Mouse (Mus musculus) CH12.LX (cell line): ENCODE measurements at regions not wholly inside any gene's neighbourhood (a gene's known extent, or its start where the extent isn't known, plus 50 kb on each side); places are given as distances from the start of the nearest gene placed in this dataset.

Experiments used
- DNase-seq: peaks from one replicate; pipeline ENCODE4 v3.0.0-alpha.2; 2013; ENCODE audit errors: extremely low read depth
- H3K27ac ChIP-seq: 2 replicates; pipeline ENCODE4 v1.5.1; 2012; ENCODE audit warnings: low read depth, mild to moderate bottlenecking, control low read depth, moderate library complexity; ENCODE audit not compliant: insufficient read depth
- H3K27me3 ChIP-seq: replicated peaks from 2 replicates; pipeline ENCODE3; 2012; ENCODE audit warnings: inconsistent platforms
- H3K36me3 ChIP-seq, 2 experiments: replicated peaks in 1 of 2; 2 replicates each; pipeline versions ENCODE3 to v1.6.1; 2012; ENCODE audit warnings: inconsistent platforms in 1 of 2, low read length in 1 of 2, mild to moderate bottlenecking in 1 of 2, mixed read lengths in 1 of 2, moderate library complexity in 1 of 2; ENCODE audit not compliant: control insufficient read depth in 1 of 2, insufficient read depth in 1 of 2
- H3K4me1 ChIP-seq, 2 experiments: 2 replicates each; pipeline ENCODE4 v1.6.1; 2012; ENCODE audit warnings: inconsistent platforms in 1 of 2, moderate library complexity in 1 of 2; ENCODE audit not compliant: insufficient read depth in 2 of 2, control insufficient read depth in 1 of 2
- H3K4me2 ChIP-seq: 2 replicates; pipeline ENCODE4 v1.6.1; 2012; ENCODE audit warnings: low read depth, mild to moderate bottlenecking, control low read depth; ENCODE audit not compliant: poor library complexity, insufficient read depth, severe bottlenecking
- H3K4me3 ChIP-seq, 3 experiments: fragments of 150-350 bp in 1 of 3; sonication (generic) in 1 of 3; replicated peaks in 1 of 3; 2 replicates each; pipeline versions ENCODE3 to v1.5.1; 2011 to 2012; ENCODE audit warnings: low read depth in 2 of 3, low read length in 2 of 3, mild to moderate bottlenecking in 2 of 3, moderate library complexity in 2 of 3, control low read depth in 1 of 3, improper control_type of control experiment in 1 of 3, inconsistent platforms in 1 of 3, mixed read lengths in 1 of 3; ENCODE audit not compliant: poor library complexity in 1 of 3
- H3K79me2 ChIP-seq: replicated peaks from 2 replicates; pipeline ENCODE4 v1.6.1; 2012; ENCODE audit warnings: mild to moderate bottlenecking, moderate library complexity; ENCODE audit not compliant: control insufficient read depth, poor library complexity, insufficient read depth, severe bottlenecking; ENCODE audit errors: extremely low read depth
- H3K9ac ChIP-seq: 2 replicates; pipeline ENCODE4 v1.6.1; 2012; ENCODE audit warnings: low read depth, mild to moderate bottlenecking, control low read depth, moderate library complexity; ENCODE audit not compliant: insufficient read depth
- H3K9me3 ChIP-seq: replicated peaks from 2 replicates; pipeline ENCODE3; 2012; ENCODE audit warnings: low read length, inconsistent platforms, mixed read lengths
- BHLHE40 ChIP-seq: IDR thresholded peaks from 2 replicates; pipeline ENCODE4 v1.6.1; 2011; ENCODE audit warnings: mild to moderate bottlenecking, low read depth, low read length, improper control_type of control experiment
- CHD1 ChIP-seq: IDR thresholded peaks from 2 replicates; pipeline ENCODE4 v1.6.1; 2012; ENCODE audit warnings: low read depth, low read length, improper control_type of control experiment, inconsistent platforms
- CHD2 ChIP-seq: IDR thresholded peaks from 2 replicates; pipeline ENCODE4 v1.6.1; 2011; ENCODE audit warnings: low read length, improper control_type of control experiment
- EP300 ChIP-seq: IDR thresholded peaks from 2 replicates; pipeline ENCODE4 v1.6.1; 2011; ENCODE audit warnings: low read length, improper control_type of control experiment
- HCFC1 ChIP-seq: IDR thresholded peaks from 2 replicates; pipeline ENCODE4 v1.6.1; 2012; ENCODE audit warnings: low read depth, mild to moderate bottlenecking, inconsistent platforms, low read length, improper control_type of control experiment
- JUND ChIP-seq: conservative IDR thresholded peaks from 2 replicates; pipeline ENCODE4 v1.6.1; 2011; ENCODE audit warnings: low read depth, low read length, improper control_type of control experiment
- KAT2A ChIP-seq: IDR thresholded peaks from 2 replicates; pipeline ENCODE4 v1.6.1; 2012; ENCODE audit warnings: low read length, improper control_type of control experiment, inconsistent platforms; ENCODE audit not compliant: insufficient replicate concordance
- MAZ ChIP-seq: IDR thresholded peaks from 2 replicates; pipeline ENCODE4 v1.6.1; 2012; ENCODE audit warnings: low read depth, mild to moderate bottlenecking, inconsistent platforms, low read length, improper control_type of control experiment, moderate library complexity
- NELFE ChIP-seq: IDR thresholded peaks from 2 replicates; pipeline ENCODE4 v1.6.1; 2011; ENCODE audit warnings: low read depth, low read length, improper control_type of control experiment
- PAX5 ChIP-seq: IDR thresholded peaks from 2 replicates; pipeline ENCODE4 v1.6.1; 2012; ENCODE audit warnings: low read length, inconsistent platforms, mixed read lengths
- RAD21 ChIP-seq: IDR thresholded peaks from 2 replicates; pipeline ENCODE4 v1.6.1; 2011; ENCODE audit warnings: low read depth, mild to moderate bottlenecking, low read length, improper control_type of control experiment, moderate library complexity
- SIN3A ChIP-seq: IDR thresholded peaks from 2 replicates; pipeline ENCODE4 v1.6.1; 2012; ENCODE audit warnings: low read length, improper control_type of control experiment, inconsistent platforms
- SMC3 ChIP-seq: IDR thresholded peaks from 2 replicates; pipeline ENCODE4 v1.6.1; 2011; ENCODE audit warnings: low read depth, low read length, improper control_type of control experiment
- TBP ChIP-seq: conservative IDR thresholded peaks from 2 replicates; pipeline ENCODE4 v1.6.1; 2011; ENCODE audit warnings: low read depth, low read length, improper control_type of control experiment
- UBTF ChIP-seq: IDR thresholded peaks from 2 replicates; pipeline ENCODE4 v1.6.1; 2012; ENCODE audit warnings: low read depth, mild to moderate bottlenecking, inconsistent platforms, low read length, improper control_type of control experiment, moderate library complexity
- USF1 ChIP-seq: IDR thresholded peaks from 2 replicates; pipeline ENCODE4 v1.6.1; 2014; ENCODE audit warnings: low read depth, mild to moderate bottlenecking, inconsistent platforms, low read length, improper control_type of control experiment
- USF2 ChIP-seq: conservative IDR thresholded peaks from 2 replicates; pipeline ENCODE4 v1.6.1; 2011; ENCODE audit warnings: low read depth, low read length, improper control_type of control experiment
- ZMIZ1 ChIP-seq: IDR thresholded peaks from 2 replicates; pipeline ENCODE4 v1.6.1; 2012; ENCODE audit warnings: low read depth, mild to moderate bottlenecking, inconsistent platforms, low read length, improper control_type of control experiment
- ZNF384 ChIP-seq: IDR thresholded peaks from 2 replicates; pipeline ENCODE4 v1.6.1; 2012; ENCODE audit warnings: low read depth, low read length, improper control_type of control experiment, inconsistent platforms
- dilution Hi-C: fragments of 300-500 bp; cut with MboI; formaldehyde crosslinking; loops from 2 replicates; pipeline ENCODE4 v1.14.3; 2020; ENCODE audit warnings: low sequenced_read_pairs; ENCODE audit not compliant: extremely low pct_unique_long_range_greater_than_20kb, extremely low pct_ligation_motif_present
- in situ Hi-C: fragments of 300-500 bp; cut with MboI; formaldehyde crosslinking; loops from 3 replicates; pipeline ENCODE4 v1.14.3; 2019; ENCODE audit warnings: low sequenced_read_pairs, low pct_ligation_motif_present, low pct_unique_long_range_greater_than_20kb, mixed read lengths

GRCm38 (mm10) chr8:8491908-8492307 lies 169.1 kb downstream of the Efnb2 start:
- Histone ChIP-seq H3K9me3 (peaks cover 82% of the 10 kb centered on the region), H3K4me1 (no peaks in the 10 kb centered on the region), H3K4me3 (no peak overlapping the region), H3K79me2 (no peaks in the 10 kb centered on the region), H3K27me3 (no peaks in the 10 kb centered on the region), H3K9ac (no peak overlapping the region), H3K4me2 (no peak overlapping the region), H3K27ac (no peak overlapping the region), H3K36me3 (no peaks in the 10 kb centered on the region)
- dilution Hi-C loops (no loop called here), in situ Hi-C loops (no loop called here)
- no peak for DNase-seq
- no peak for TF ChIP-seq BHLHE40
- no peak for TF ChIP-seq KAT2A
- TF ChIP-seq USF1: no peak
- TF ChIP-seq ZNF384: no peak
- TF ChIP-seq EP300: no peak
- no peak for TF ChIP-seq ZMIZ1
- no peak for TF ChIP-seq UBTF
- no peak for TF ChIP-seq TBP
- no peak for TF ChIP-seq NELFE
- no peak for TF ChIP-seq HCFC1
- TF ChIP-seq USF2: no peak
- TF ChIP-seq RAD21: no peak
- TF ChIP-seq SIN3A: no peak
- TF ChIP-seq SMC3: no peak
- TF ChIP-seq MAZ: no peak
- TF ChIP-seq, all 38 proteins: peak for 0

GRCm38 (mm10) chr8:8489784-8490183 lies 171.3 kb downstream of the Efnb2 start:
- Histone ChIP-seq H3K4me2 (no peak overlapping the region), H3K4me3 (no peak overlapping the region)
- dilution Hi-C loops: no loop called here

More at GRCm38 (mm10) chr8:8489784-8490183, 171.3 kb downstream of the Efnb2 start:
- no peak for DNase-seq
- H3K36me3 ChIP-seq: no peaks in the 10 kb centered on the region
- H3K9me3 ChIP-seq: peaks cover 69% of the 10 kb centered on the region
- no peak overlapping the region for H3K9ac ChIP-seq
- H3K4me1 ChIP-seq: no peaks in the 10 kb centered on the region
- TF ChIP-seq CHD2 (no peak), PAX5 (no peak), SIN3A (no peak), CHD1 (no peak), JUND (no peak)
- no peak overlapping the region for H3K27ac ChIP-seq
- H3K27me3 ChIP-seq: no peaks in the 10 kb centered on the region
- no peaks in the 10 kb centered on the region for H3K79me2 ChIP-seq
- in situ Hi-C loops: no loop called here
